8 mouse cellular contexts compared by ENCODE assay signal in the genomic region with DNA sequence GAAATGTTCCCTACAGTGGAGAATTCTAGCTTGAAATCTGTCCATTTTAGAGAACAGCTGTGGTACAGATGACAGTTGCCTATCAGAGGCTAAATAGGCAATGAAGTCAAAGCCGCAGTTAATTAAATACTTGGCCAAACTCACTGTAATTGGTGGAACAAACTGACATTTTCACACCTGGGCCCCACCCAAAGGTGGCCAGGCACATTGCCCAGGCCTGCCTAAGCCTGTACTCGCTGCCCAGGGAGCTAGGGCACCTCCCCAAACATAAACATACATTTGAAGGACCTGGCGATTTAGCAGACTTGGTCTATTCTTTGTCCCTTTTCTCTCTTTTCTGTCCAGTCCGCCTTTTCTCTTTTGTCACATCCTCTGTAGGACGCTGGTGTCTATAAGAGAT. TPM values are rescaled to one million over a fixed set of nuclear protein-coding genes. Genes with fewer than 3 reads are reported as not detected.
DNase-seq lines count a peak whose midpoint lies in the region; ATAC-seq and TF ChIP-seq lines count a peak whose summit lies in the region.

A gene (plus strand): TSS at position 276 of the 400 bp plus-strand sequence.

- no peaks in the 10 kb centered on the region for H3K79me2 ChIP-seq in heart, adult 2 months (replicated peaks; ENCODE audit: control insufficient read depth, insufficient read depth, low read length)

- H3K9ac ChIP-seq in heart, adult 2 months (ENCODE audit: low read depth, low read length): peak within 1 kb of the TSS; percentile 86
- peak within 1 kb of the TSS; percentile 66 for H3K9ac ChIP-seq in forebrain, embryonic 15.5 days (replicated peaks)
- H3K9ac ChIP-seq in limb, embryonic 12.5 days (replicated peaks): peak within 1 kb of the TSS; percentile 61
- peak within 1 kb of the TSS; percentile 88 for H3K9ac ChIP-seq in neural tube, embryonic 13.5 days

- peak within 1 kb of the TSS; percentile 74 for H3K27ac ChIP-seq in heart, adult 2 months
- H3K27ac ChIP-seq in forebrain, embryonic 15.5 days (replicated peaks): peak within 1 kb of the TSS; percentile 64
- peak within 1 kb of the TSS; percentile 83 for H3K27ac ChIP-seq in limb, embryonic 12.5 days
- peak within 1 kb of the TSS; percentile 84 for H3K27ac ChIP-seq in neural tube, embryonic 13.5 days (replicated peaks)

- no peak for TF ChIP-seq CTCF in heart, adult 2 months (IDR thresholded peaks at IDR 0.05)
- no peak for TF ChIP-seq CTCF in G1E (IDR thresholded peaks at IDR 0.05; ENCODE audit: low read depth, low read length)

- TF ChIP-seq EP300 in heart, adult 2 months (IDR thresholded peaks at IDR 0.05; ENCODE audit: insufficient read depth, low read depth, low read length): no peak

- 17% methylated on average over 5 of the region's 5 CpGs for WGBS in heart, adult 2 months
- 29% methylated on average over 5 of the region's 5 CpGs for WGBS in forebrain, embryonic 15.5 days
- WGBS in limb, embryonic 12.5 days: 29% methylated on average over 5 of the region's 5 CpGs
- WGBS in neural tube, embryonic 13.5 days: 28% methylated on average over 5 of the region's 5 CpGs

- H3K4me1 ChIP-seq in heart, adult 2 months (ENCODE audit: control insufficient read depth, insufficient read depth, low read length): peaks cover 2% of the 10 kb centered on the region; the same call in 1 of the 2 replicates
- H3K4me1 ChIP-seq in G1E (ENCODE audit: insufficient read depth, low read depth, low read length): peaks cover 40% of the 10 kb centered on the region
- H3K4me1 ChIP-seq in forebrain, embryonic 15.5 days: peaks cover 17% of the 10 kb centered on the region
- H3K4me1 ChIP-seq in limb, embryonic 12.5 days (replicated peaks): peaks cover 22% of the 10 kb centered on the region
- H3K4me1 ChIP-seq in neural tube, embryonic 13.5 days (replicated peaks): peaks cover 27% of the 10 kb centered on the region

- TF ChIP-seq POLR2A in heart, adult 2 months (IDR thresholded peaks at IDR 0.05; ENCODE audit: insufficient read depth, low read depth, low read length): no peak

- peak in 1 of 2 experiments; percentile 3 for DNase-seq in heart, adult 2 months
- DNase-seq in heart, postnatal 36 days: no peak
- DNase-seq in G1E (ENCODE audit: low spot score): no peak
- no peak for DNase-seq in gastrocnemius, postnatal 4 days (ENCODE audit: low spot score in 2 of 2)

- peak within 1 kb of the TSS; percentile 65 for H3K4me3 ChIP-seq in heart, adult 2 months
- H3K4me3 ChIP-seq in G1E (ENCODE audit: low read depth, low read length): peak within 1 kb of the TSS; percentile 83
- H3K4me3 ChIP-seq in forebrain, embryonic 15.5 days: peak within 1 kb of the TSS; percentile 68
- peak within 1 kb of the TSS; percentile 60 for H3K4me3 ChIP-seq in limb, embryonic 12.5 days (replicated peaks)
- H3K4me3 ChIP-seq in neural tube, embryonic 13.5 days: peak within 1 kb of the TSS; percentile 66

- intact Hi-C loops in heart, adult 2 months (cut with DNase I): loop anchor here (5.0 kb wide), 1 partner anchor 39 kb away; a partner anchor contains a TSS
- intact Hi-C loops in heart, postnatal 36 days (cut with DNase I): loop anchor here (5.0 kb wide), 1 partner anchor 254 kb away; no protein-coding TSS in a partner anchor

- H3K27me3 ChIP-seq in heart, adult 2 months (ENCODE audit: control insufficient read depth, insufficient read depth, low read length): no peaks in the 10 kb centered on the region
- H3K27me3 ChIP-seq in G1E (ENCODE audit: insufficient read depth, low read length): no peaks in the 10 kb centered on the region
- H3K27me3 ChIP-seq in forebrain, embryonic 15.5 days: no peaks in the 10 kb centered on the region
- no peaks in the 10 kb centered on the region for H3K27me3 ChIP-seq in limb, embryonic 12.5 days
- H3K27me3 ChIP-seq in neural tube, embryonic 13.5 days: no peaks in the 10 kb centered on the region

- ATAC-seq in G1E (ENCODE audit: extremely low read depth, insufficient number of reproducible peaks, low FRiP score, poor library complexity, severe bottlenecking): no peak
- no peak for ATAC-seq in forebrain, embryonic 15.5 days (replicated peaks)
- ATAC-seq in limb, embryonic 12.5 days (ENCODE audit: insufficient number of reproducible peaks, insufficient read depth, low FRiP score, low TSS enrichment, low read depth): no peak
- ATAC-seq in neural tube, embryonic 13.5 days (ENCODE audit: low read depth): no peak
- ATAC-seq in frontal cortex, adult (ENCODE audit: low TSS enrichment): no peak

- H3K36me3 ChIP-seq in heart, adult 2 months (ENCODE audit: control insufficient read depth, insufficient read depth, low read length): peaks cover 1% of the 10 kb centered on the region; the same call in 1 of the 2 replicates
- H3K36me3 ChIP-seq in G1E (replicated peaks): peaks cover 67% of the 10 kb centered on the region
- H3K36me3 ChIP-seq in forebrain, embryonic 15.5 days: peaks cover 42% of the 10 kb centered on the region
- H3K36me3 ChIP-seq in limb, embryonic 12.5 days: peaks cover 49% of the 10 kb centered on the region
- peaks cover 40% of the 10 kb centered on the region for H3K36me3 ChIP-seq in neural tube, embryonic 13.5 days

- H3K9me3 ChIP-seq in G1E (replicated peaks): no peaks in the 10 kb centered on the region
- no peaks in the 10 kb centered on the region for H3K9me3 ChIP-seq in forebrain, embryonic 15.5 days
- H3K9me3 ChIP-seq in limb, embryonic 12.5 days: no peaks in the 10 kb centered on the region
- H3K9me3 ChIP-seq in neural tube, embryonic 13.5 days: no peaks in the 10 kb centered on the region

- H3K4me2 ChIP-seq in forebrain, embryonic 15.5 days (replicated peaks): peak within 1 kb of the TSS; percentile 82
- H3K4me2 ChIP-seq in limb, embryonic 12.5 days: peak within 1 kb of the TSS; percentile 81
- peak within 1 kb of the TSS; percentile 89 for H3K4me2 ChIP-seq in neural tube, embryonic 13.5 days

RNA-seq across cellular contexts. Expression of the gene that starts here (rescaled TPM):
- 1 to 10 TPM; 2.9 to 3.4 TPM for total RNA-seq in heart, adult 2 months (2021)
- 4.5 and 8.1 TPM in 2 replicates for polyA plus RNA-seq in heart, adult 2 months (2012; rRNA removed)
- 1 to 10 TPM; 2.6 to 3.5 TPM for total RNA-seq in heart, postnatal 36 days (2021)
- total RNA-seq in G1E (2014; fragmentation: Nextera tagmentation) (5.8 and 6.2 TPM in 2 replicates), G1E (2017) (5.0 and 5.9 TPM in 2 replicates)
- 0.37 and 0.83 TPM in 2 replicates for polyA plus RNA-seq in G1E (2012)
- polyA plus RNA-seq in forebrain, embryonic 15.5 days (2015; fragmentation: Nextera tagmentation; extraction: Ambion mirVana): 3.8 and 4.6 TPM in 2 replicates
- polyA plus RNA-seq in limb, embryonic 12.5 days (2016; fragmentation: Nextera tagmentation; extraction: Ambion mirVana): 2.4 and 2.5 TPM in 2 replicates
- polyA plus RNA-seq in neural tube, embryonic 13.5 days (2015; fragmentation: Nextera tagmentation; extraction: Ambion mirVana): 4.3 and 4.7 TPM in 2 replicates
- total RNA-seq in gastrocnemius, postnatal 4 days (2021): 1 to 10 TPM; 4.1 to 4.6 TPM
